Mouse (Mus musculus) neutrophil, adult 5-6 weeks (primary cell): ENCODE data around the gene Cant1. TPM values are rescaled to one million over a fixed set of nuclear protein-coding genes. Genes with fewer than 3 reads are reported as not detected.
A peak's percentile ranks its signal among the peaks of the same experiment; 100 is the strongest.

Experiments used
- ATAC-seq: fragments of 151-379, 151-347 bp; 2 replicates; pipeline ENCODE4 v1.8.0; 2017; ENCODE audit warnings: mild to moderate bottlenecking, moderate TSS enrichment; ENCODE audit not compliant: insufficient number of reproducible peaks, poor library complexity, low FRiP score, severe bottlenecking; ENCODE audit errors: extremely low read depth
- total RNA-seq: library from RNA; stranded (forward); fragments of 200-1000 nt; gene quantifications from 2 replicates; pipeline ENCODE4 v1.2.3, GENCODE M21; 2017

Cant1 gene
- total RNA-seq, 1 experiment from 2014 or later: 30.5 TPM

DNA sequence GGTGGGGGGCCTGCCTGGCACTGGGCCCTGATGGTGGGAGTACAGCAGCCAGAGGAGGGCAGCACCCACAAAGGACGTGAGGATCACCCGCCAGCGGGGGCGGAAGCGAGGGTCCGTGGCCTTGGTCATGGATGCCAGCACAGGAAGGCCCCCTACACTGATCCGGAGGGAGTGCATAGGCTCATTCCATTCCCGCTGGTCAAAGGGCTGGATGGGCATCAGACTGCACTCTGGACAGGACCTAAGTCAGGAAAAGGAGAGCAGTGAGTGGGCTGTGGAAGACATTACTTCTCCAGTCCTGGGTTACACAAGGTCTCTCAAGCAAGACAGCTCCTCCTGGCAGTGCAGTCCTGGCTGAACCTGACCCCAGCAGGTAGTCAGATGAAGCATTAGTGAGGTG is 7.6 kb downstream of the Cant1 start:
- no peak for ATAC-seq

DNA sequence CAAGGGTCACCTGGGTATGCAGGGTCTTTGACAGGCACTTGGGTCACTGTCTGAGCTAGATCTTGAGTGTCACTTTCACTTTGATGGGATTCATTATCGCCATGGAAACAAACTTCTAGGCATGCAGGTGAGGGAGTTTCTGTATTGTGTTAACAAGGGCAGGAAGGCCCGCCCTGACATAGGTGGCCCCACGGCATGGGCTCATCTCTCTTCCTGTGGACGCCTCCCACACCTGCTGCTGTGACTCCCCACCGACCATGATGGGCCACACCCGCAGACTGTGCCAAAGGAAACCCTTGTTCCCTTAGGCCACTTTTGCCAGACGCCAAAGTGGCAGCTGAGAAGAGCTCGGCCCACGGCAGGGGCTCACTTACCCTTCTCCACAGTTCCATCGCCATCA is 8.4 kb downstream of the Cant1 start:
- no peak for ATAC-seq

DNA sequence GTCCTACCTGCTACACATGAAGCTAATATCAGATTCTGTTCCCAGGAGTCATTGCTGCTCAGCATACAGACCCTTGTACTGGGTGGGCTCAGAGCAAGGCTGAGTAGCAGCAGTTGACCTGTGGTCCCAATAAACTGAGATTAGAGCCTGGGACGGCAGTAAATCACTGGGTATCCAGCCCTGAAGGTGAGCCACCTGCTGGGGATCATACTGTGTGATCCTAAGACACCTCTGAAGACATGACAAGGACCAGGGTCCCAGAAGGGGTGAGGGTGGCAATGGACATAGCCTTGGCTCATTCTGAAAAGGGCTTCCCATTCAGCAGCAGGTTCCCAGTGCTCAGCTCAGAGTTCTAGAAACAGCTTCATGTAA is 8.8 kb downstream of the Cant1 start:
- no peak for ATAC-seq

DNA sequence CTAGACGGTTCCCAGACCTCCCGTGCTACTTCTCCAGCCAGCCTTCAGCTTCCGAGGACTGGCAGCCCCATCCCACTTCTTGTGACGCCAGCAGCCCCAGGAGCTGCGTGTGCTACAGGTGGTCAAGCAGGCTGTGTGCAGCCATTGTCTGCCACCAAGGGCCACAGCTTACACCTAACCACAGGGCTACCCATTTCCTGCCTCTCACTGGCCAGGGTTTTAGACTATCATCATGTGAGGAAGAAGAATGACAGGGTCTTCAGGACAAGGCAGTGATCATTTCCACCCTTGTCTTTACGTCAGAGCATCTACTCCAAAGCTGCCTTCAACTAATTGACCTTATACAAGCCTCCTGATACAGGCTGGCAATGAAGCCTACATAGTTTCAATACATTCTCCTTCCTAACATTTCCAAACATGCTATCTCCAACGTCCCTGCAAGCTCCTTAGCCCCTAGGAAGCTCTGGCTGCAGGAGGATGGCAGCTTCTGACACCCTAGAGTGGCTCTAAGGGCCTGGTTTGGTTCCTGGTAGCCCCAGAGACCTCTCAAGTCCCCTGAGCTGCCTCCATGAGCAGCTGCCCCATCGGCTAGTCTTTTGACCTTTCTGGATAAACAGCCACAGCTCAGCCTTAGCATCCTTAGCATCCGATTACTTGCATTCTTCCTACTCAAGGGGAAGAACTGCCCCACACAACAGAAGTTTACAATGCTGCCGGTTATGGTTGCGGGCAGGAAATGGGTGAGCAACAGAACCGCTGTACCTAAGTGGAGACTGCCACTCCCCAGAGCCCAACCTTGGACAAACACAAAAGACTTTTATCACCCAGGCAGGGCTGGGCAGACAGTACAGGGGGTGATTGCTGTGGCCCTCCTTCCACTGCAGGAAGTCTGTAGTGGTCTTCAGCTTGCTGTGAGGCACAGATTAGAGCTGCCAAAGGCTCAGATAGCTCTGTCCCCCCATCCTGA is 9.5 kb downstream of the Cant1 start:
- ATAC-seq: no peak

GRCm38 (mm10) chr11:118408051-118408740 is 10.7 kb downstream of the Cant1 start:
- no peak for ATAC-seq

DNA sequence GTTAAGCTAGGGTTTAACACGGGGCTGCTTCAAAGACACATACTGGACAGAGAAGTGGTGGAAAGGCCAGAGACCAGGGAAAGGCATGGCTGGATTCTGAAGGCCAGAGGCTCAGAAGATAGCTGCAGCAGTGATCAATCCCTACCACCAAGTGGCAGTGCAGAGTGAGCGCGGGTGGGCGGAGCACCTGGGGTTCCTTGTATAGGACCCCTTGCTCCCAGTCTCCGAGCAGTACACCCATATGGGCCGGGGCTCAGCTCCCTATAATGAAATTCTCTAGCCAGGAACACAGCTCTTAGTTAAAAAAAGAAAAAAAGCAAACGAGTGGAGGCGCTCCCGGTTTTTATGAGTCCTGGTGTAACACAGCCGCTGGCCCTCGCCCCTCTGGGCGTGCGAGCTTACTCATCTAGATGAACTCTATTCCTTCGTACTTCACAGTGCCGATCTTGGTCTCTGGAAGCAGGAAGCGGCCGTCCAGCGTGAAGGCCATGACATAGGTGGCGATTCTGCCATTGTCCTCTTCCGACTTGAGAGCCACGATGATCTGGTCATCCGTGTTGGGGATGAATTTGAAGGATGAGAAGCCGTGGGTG is 11.5 kb downstream of the Cant1 start:
- no peak for ATAC-seq

GRCm38 (mm10) chr11:118406521-118406920 is 12.4 kb downstream of the Cant1 start:
- ATAC-seq: no peak

GRCm38 (mm10) chr11:118405311-118405710 is 13.6 kb downstream of the Cant1 start:
- ATAC-seq: no peak

DNA sequence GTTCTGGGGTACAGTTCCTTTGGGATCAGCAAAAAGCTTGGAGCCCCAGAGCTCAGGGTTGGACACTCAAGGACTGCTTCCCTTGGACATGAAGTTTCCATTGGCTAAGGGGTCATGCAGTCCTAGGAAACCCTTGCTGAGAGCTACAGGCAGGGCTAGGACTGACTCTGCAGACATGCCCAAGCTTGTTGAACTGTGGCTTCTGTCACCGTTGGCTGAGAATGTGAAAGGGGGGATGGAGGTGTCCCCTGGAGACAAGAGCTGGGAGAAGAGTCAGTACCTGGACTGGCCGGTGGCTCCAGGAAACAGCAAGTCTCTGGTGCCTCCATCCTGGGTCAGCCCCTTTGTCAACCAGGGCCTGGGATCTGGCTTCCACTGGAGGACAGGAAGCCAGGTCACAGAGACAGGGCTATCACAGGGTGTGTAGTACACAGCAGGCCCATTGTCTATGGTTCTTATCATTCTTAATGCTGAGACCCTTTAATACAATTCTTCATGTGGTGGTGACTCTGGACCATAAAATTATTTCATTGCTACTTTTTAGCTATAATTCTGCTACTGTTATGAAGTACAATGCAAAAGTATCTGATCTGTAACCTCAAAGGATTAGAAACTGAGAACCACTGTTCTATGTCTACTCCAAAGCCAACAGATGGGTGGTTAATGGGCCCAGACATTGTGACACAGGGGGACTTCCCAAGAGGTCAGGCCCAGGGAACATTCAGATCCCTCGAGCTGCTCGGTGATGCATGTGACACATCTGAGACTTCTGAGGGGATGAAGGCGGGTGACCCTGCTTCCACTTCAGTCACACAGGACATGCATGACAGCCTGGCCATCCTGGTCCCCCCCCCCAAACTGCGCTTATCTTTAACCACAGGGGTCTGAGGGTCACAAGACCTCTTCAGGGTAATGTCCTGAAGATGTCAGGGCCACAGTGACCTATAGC is 14.7 kb downstream of the Cant1 start:
- ATAC-seq: no peak

GRCm38 (mm10) chr11:118403183-118403582 is 15.7 kb downstream of the Cant1 start:
- no peak for ATAC-seq

GRCm38 (mm10) chr11:118401760-118402280 is 17.1 kb downstream of the Cant1 start, which contains the start of gene Lgals3bp:
Gene Lgals3bp, minus strand, starts transcription at chr11:118402092.
- peak; percentile 26; the same call in 1 of the 2 replicates for ATAC-seq

GRCm38 (mm10) chr11:118401195-118401594 is 17.7 kb downstream of the Cant1 start:
- ATAC-seq: no peak

- ATAC-seq: no peak
Measured at GRCm38 (mm10) chr11:118400566-118400936, 18.3 kb downstream of the Cant1 start.

DNA sequence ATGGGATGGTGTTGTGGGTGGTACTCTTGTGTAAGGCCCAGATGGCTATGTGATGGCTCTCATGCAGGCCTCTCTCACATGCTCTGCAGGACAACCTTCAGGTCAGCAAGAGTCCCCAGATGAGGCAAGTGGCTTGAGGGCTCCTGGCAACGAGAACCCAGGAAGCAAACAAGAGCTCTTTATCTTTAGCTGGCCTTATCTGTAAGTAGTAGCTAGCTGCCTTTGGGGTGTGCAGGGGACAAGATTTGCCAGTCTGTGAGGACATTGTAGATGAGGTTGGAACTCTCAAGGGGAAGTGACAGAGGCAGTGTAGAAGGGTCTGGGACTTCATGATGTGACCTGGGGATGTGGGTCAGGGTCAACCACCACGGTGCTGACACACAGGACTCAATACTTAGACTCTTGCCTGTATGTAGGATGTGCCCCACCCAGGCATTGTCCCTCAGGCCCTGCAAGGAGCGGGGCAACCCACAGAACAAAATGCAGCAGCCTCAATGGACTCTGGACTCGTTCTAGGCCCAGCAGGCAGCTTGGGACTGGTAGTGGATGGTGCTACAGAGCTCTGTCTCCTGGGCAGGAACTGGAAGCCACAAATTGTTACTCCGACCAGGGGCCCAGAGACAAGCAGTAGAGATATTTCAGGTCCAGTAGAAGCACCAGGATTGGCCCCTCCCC is 18.9 kb downstream of the Cant1 start:
- ATAC-seq: no peak

- no peak for ATAC-seq
Measured at GRCm38 (mm10) chr11:118397806-118398530, 20.9 kb downstream of the Cant1 start.

GRCm38 (mm10) chr11:118394538-118394937 is 24.3 kb downstream of the Cant1 start:
- ATAC-seq: no peak

DNA sequence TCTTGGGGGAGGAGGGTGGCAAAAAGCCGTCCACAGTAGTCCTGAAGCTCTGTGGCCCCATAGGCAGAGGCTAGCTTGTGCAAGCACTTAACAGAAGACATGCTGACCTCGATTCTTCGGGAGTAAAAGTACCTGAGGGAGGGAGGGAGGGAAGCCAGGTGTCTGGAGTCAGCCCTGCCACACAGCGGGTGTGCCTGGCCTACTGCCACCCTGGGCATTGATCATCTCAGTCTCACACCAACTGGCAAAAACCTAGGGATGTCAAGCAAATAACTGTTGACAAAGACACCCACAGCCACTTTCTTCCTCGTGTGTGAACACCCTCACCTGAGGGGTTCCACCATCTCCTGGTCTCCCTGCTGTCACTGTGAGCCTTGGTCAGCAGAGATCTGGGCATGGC is 24.9 kb downstream of the Cant1 start:
- no peak for ATAC-seq
